Mouse (Mus musculus): ENCODE results near the gene Ccr1.

The Ccr1 gene

DNA sequence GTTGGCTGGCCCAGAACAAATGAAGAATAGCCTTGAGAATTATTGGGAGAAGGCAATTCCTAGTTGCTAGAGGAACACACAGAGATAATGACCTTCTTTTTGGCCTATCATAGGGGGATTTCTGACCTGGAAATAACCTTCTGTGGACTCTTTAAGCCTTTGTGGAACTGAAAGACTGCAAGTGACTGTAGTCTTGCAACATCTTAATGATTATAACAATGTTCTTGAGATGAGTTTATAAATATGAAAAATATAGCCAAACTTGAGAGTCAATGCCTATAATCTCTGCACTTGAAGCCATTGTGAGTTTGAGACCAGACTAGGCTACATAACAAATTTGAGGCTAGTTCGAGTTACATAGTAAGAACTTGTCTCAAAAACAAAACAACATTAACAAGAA lies 11.6 kb downstream of the Ccr1 start:
- no peak for DNase-seq (ENCODE audit: low read depth, low spot score)

GRCm38 (mm10) chr9:123953551-123953950 lies 14.9 kb downstream of the Ccr1 start:
- DNase-seq (ENCODE audit: low read depth, low spot score): peak; percentile 32

GRCm38 (mm10) chr9:123951176-123951575 lies 17.3 kb downstream of the Ccr1 start:
- no peak for DNase-seq (ENCODE audit: low read depth, low spot score)

DNA sequence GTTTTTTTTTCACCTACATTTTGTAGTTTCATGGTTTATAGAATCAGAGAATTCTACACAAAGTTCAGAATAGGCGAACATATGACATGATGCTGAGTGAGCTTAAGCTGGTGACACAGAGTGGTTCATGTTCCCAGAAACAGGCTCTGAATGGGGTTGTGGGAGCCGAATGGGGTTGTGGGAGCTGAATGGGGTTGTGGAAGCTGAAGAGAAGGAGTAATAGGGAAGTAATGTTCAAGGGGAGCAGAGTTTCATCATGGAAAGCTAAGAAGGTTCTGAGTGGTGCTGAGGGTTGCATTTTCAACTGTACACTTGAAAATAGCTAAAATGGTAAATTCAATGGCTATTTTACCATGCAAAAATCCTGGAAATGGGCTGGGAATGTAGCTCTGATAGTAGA lies 19.1 kb downstream of the Ccr1 start:
- no peak for DNase-seq (ENCODE audit: low read depth, low spot score)

GRCm38 (mm10) chr9:123947815-123948214 lies 20.7 kb downstream of the Ccr1 start:
- DNase-seq (ENCODE audit: low read depth, low spot score): no peak

GRCm38 (mm10) chr9:123942025-123942424 lies 26.5 kb downstream of the Ccr1 start:
- DNase-seq (ENCODE audit: low read depth, low spot score): no peak

DNA sequence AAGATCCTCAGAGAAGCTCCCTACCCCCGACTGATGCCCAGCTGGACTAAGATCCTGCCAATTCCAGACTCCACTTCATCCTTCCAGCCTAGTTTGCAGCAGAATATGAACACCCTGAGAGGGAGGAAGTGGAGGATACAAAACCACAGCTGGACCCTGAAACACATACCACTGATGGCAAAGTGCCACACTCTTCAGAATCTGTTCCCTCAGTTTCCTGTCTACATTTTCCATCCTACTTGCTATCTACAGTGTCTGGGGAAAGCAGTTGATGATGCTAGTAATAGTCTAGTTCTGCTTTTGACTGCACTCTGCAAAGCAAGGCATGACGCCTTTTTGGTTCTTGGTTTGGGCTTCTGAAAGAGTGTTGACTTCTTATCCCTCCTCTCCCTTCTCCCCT lies 27.2 kb downstream of the Ccr1 start:
- DNase-seq (ENCODE audit: low read depth, low spot score): no peak

GRCm38 (mm10) chr9:123940628-123941027 lies 27.9 kb downstream of the Ccr1 start:
- no peak for DNase-seq (ENCODE audit: low read depth, low spot score)

- no peak for DNase-seq (ENCODE audit: low read depth, low spot score)
These were observed 28.3 kb downstream of the Ccr1 start for GRCm38 (mm10) chr9:123940168-123940567.

- DNase-seq (ENCODE audit: low read depth, low spot score): no peak
These were observed 30.5 kb downstream of the Ccr1 start for GRCm38 (mm10) chr9:123937989-123938388.

GRCm38 (mm10) chr9:123936604-123937280 lies 31.8 kb downstream of the Ccr1 start:
- peak; percentile 72 for DNase-seq (ENCODE audit: low read depth, low spot score)

DNA sequence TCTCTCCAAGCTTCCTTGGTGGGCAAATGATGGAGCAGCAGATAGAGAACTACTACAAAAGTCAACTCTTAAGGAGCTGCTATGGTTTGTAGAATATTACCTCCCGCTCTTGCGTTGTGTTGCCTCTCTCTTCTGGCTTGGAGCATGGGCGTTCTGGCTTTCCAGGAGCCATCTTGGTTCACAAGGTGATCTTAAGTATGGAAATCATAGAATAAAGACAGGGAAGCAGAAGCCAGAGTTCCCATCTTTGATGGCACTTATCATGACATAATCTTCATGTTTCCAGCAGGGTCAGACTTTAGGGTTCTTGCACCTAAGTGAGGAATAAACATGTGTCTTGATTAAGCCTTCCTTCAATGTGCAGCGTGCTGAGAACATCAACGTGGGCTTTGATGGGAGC lies 32.7 kb downstream of the Ccr1 start:
- DNase-seq (ENCODE audit: low read depth, low spot score): no peak

GRCm38 (mm10) chr9:123935346-123935745 lies 33.1 kb downstream of the Ccr1 start:
- DNase-seq (ENCODE audit: low read depth, low spot score): no peak

GRCm38 (mm10) chr9:123933716-123934445 lies 34.6 kb downstream of the Ccr1 start:
- no peak for DNase-seq (ENCODE audit: low read depth, low spot score)

DNA sequence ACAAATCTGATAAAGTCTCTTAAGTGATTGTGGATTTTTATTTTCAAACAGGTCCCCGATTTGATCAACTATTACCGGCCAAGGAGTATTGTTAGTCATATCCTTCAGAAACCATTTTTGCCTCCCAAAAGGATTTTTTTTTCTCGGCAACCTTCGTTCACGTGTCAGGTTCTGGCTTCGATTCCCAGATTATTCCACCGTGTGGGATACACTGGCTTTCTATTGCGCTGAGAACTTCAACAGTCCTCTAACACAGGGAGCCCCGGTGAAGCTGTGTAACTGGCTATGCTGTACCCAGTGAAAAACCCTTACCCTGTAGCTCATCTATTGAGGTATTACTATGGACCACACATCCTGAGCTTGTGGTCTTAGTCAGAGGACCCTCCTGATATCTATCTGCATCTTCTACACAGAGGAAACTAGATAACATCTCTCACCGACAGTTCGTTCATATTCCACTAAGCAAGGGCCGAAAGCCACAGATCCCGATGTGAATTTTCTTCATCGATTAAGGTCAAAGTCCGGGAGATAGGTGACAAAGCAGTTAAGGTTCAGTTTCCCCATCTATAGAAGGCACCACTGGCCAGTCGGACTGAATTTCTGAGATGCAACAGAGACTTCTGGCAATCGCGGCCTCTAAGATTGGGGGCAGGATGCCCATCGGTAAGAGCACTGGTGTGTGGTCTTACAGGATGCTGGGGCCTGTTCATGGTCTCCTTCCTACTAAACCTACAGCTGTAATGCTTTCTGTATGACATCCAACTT lies 35.4 kb downstream of the Ccr1 start:
- no peak for DNase-seq (ENCODE audit: low read depth, low spot score)

GRCm38 (mm10) chr9:123931761-123932700 lies 36.5 kb downstream of the Ccr1 start:
- no peak for DNase-seq (ENCODE audit: low read depth, low spot score)

- DNase-seq (ENCODE audit: low read depth, low spot score): no peak
These were observed 37.6 kb downstream of the Ccr1 start for GRCm38 (mm10) chr9:123930926-123931325.

DNA sequence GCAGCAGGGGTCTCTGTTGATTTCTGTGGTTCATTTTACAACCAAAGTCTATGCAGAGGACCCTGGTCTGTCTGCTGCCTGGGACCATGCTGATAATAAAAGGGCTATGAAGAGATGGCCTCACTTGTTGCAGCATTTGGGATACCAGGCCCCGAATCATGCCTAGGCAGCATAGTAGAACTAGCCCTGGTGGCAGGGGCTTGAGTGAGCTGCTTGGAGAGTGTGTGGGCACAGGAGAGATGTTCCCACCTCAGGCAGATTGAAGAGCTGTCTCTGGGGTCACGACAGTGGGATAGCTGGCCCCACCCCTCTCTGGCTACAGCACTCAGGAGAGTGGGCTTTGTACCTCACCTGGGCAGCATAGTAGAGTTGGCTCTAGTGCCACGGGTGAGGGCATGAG lies 38.0 kb downstream of the Ccr1 start:
- DNase-seq (ENCODE audit: low read depth, low spot score): no peak

DNA sequence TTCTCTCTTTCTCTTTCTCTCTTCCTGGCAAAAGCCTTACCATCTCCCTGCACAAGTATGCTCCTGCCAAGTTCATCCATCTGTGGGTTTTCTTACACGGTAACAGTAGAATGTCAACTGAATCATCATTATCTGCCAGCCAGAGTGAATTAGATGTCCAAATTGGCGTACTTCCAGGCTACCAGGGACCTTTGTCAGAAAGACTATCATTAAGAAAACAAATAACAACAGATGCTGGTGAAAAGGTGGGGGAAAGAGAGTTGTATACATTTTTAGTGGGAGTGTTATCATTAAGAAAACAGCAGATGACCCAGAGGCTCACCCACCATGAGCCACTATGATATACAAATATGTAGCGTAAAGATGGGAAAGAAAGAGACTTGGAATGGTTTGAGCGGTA lies 38.6 kb downstream of the Ccr1 start:
- DNase-seq (ENCODE audit: low read depth, low spot score): no peak

- DNase-seq (ENCODE audit: low read depth, low spot score): peak; percentile 89
These were observed 39.7 kb downstream of the Ccr1 start for GRCm38 (mm10) chr9:123928759-123929246.

DNA sequence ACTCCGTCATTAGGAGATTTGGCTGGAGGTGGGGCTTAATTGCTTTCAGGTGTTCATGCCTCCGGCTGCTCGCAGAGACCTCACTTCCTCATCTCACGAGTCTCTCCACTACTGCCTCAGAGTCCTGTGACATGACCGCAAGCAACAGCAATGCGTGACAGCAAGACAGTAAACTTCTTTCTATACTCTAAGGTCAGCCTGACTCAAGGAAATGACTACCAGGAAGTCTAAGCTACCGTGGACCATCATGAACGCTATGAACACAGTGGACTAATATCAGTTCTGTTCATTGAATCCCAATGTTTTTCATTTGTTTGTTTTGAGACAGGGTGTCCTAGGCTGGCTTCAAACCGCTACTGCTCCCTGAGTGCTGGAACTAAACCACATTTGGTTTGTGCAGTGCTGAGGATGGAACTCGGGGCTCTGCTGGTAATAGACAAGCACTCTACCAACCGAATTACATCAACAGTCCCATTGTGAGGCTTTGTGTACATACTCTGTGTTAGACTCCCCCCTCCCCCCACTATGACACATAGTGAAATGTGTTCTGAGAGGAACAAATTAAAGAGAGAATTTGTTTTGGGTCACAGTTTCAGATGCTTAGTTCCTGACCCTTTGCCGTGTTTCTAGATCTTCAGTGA lies 40.3 kb downstream of the Ccr1 start:
- peak; percentile 90 for DNase-seq (ENCODE audit: low read depth, low spot score)
